Mouse (Mus musculus) cortical plate, adult 2 months (tissue): ENCODE measurements around the gene Il4ra.

ENCODE experiments used
- CTCF ChIP-seq: fragments of 200-500 bp; IDR thresholded peaks from 2 replicates; pipeline ENCODE4 v1.5.1; 2011; ENCODE audit warnings: mild to moderate bottlenecking, control low read depth, low read length; ENCODE audit not compliant: insufficient read depth; ENCODE audit errors: extremely low read depth
- POLR2A ChIP-seq: fragments of 200-500 bp; IDR thresholded peaks from 2 replicates; pipeline ENCODE4 v1.6.1; 2011; ENCODE audit warnings: mild to moderate bottlenecking, low read length, control low read depth; ENCODE audit not compliant: insufficient read depth; ENCODE audit errors: extremely low read depth

GRCm38 (mm10) chr7:125541026-125541425 is 10.9 kb upstream of the Il4ra start:
- TF ChIP-seq CTCF (no peak), POLR2A (no peak)
